Mouse (Mus musculus) CD4-positive helper T cell, adult 2 months (primary cell): ENCODE data around the gene Cdh15.

Source experiments
- DNase-seq: peaks from one replicate; pipeline ENCODE4 v3.0.0-alpha.2; 2012; ENCODE audit warnings: low read depth, missing footprints, low spot score

Cdh15 gene

DNA sequence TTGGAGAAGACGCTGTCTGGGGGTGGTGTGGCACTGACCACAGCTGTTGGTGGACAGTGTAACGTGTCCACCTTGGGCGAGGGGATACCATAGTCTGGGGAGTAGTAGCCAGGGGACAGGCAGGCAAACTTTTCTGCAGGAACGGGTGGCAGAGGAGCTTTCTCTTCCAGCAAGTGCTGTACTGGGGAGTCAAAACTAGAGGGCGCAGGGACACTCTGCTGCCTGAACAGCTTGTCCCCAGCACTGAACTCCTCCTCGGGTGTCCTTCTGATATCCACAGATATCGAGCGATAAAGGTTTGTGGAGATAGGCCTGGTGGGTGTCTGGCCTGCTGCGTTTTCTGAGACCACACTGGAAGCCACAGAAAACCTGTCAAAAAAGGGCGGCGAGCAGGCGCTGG is 43.7 kb downstream of the Cdh15 start:
- DNase-seq = no peak

DNA sequence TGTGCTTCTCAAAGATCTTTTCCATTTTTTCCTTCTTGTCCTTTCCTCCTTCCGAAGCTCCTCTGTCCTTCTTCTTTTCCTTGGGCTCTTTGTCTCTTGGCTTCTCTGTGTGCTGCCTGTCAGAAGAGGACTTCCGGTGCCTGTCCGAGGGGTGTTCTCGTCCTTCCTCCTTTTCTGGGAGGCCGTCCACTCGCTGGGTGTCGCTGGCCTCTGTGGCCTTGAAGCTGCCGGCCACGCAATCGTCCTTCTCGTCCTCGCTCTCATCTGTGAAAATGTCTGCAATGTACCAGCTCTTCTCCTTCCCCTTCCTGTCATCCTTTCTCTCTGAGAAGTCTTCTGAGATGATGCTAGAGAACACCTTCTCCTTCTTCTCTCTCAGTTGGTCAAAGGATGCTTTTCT is 45.7 kb downstream of the Cdh15 start:
- no peak for DNase-seq

DNA sequence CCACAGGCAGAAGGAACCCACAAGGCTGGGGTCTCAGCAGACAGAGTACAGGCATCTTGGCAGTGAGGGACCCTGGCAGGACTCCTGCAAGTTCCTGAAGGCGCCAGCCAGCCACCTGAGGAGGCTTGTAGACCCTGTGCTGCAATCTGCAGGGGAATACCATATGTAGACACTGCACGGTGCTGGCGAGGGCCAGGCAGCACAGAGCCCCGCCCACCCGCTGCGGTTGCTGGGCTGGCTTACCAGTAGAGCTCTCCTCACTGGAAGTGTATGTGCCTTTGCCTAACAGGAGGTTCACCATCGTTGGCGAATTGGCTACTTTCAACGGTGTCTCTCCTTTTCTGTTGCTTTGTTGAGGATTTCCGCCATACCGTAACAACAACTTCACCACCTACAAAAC is 48.6 kb downstream of the Cdh15 start:
- no peak for DNase-seq

GRCm38 (mm10) chr8:122897200-122897599 is 49.4 kb downstream of the Cdh15 start:
- DNase-seq = no peak

- no peak for DNase-seq
These were observed 50.3 kb downstream of the Cdh15 start for GRCm38 (mm10) chr8:122898018-122898417.

GRCm38 (mm10) chr8:122898473-122898872 is 50.7 kb downstream of the Cdh15 start:
- no peak for DNase-seq

DNA sequence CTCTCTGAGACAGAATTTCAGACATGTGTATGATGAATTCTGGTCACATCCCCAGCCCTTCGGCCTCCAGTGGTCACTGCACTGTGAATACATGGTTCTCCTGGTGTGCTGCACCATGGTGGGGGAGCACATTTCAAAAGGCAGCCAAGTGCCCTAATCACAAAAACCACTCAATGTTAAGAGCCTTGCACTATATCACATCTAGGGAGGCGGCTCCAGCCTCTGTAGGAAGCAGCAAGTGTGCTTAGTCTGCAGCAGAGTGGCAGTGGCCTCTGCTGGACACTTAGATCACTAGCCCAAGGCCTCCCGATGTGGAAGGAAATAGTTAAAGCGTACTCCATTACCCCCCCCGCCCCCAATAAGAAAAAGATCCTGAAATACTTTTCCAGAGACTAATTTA is 51.3 kb downstream of the Cdh15 start:
- DNase-seq = no peak

GRCm38 (mm10) chr8:122901476-122901875 is 53.7 kb downstream of the Cdh15 start:
- DNase-seq = no peak

GRCm38 (mm10) chr8:122901892-122902515 is 54.2 kb downstream of the Cdh15 start:
- no peak for DNase-seq

DNA sequence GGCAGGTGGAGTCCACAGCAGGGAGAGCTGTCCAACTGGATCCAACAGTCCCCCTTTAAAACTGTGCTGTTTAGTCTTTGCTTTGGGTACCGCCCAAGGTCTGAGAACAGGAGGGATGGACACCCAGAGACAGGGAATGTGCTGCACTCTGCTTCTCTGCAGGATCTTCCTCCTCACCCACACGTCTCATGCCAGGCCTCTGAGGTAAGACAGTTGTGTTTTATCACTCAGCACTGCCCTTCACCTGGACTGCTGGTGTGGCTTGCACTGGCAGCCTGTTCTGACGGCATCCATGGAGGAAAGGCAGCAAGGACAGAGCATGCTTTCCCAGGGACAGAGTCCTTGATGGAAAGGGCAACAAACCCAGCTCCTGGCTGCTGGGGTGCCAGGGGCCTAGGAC is 54.8 kb downstream of the Cdh15 start:
- no peak for DNase-seq

DNA sequence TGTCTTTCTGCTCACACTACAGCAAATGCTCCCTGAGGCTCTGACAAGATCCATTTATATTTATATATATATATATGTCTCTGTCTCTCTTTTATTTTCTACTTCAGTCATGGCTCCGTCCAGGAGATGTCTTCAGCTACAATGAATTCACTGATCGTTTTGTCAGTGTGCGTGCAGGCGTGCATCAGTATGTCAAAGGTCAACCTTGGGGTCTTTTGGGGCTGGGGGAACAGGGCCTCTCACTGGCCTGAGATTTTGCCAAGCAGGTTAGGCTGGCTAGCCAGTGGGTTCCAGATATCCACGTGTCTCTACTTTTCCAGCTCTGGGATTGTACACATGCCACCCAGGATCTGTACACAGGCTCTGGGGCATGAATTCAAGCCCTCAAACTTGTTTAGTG is 55.2 kb downstream of the Cdh15 start:
- no peak for DNase-seq

GRCm38 (mm10) chr8:122904496-122904895 is 56.7 kb downstream of the Cdh15 start:
- no peak for DNase-seq

GRCm38 (mm10) chr8:122905346-122905745 is 57.6 kb downstream of the Cdh15 start:
- DNase-seq = no peak

DNA sequence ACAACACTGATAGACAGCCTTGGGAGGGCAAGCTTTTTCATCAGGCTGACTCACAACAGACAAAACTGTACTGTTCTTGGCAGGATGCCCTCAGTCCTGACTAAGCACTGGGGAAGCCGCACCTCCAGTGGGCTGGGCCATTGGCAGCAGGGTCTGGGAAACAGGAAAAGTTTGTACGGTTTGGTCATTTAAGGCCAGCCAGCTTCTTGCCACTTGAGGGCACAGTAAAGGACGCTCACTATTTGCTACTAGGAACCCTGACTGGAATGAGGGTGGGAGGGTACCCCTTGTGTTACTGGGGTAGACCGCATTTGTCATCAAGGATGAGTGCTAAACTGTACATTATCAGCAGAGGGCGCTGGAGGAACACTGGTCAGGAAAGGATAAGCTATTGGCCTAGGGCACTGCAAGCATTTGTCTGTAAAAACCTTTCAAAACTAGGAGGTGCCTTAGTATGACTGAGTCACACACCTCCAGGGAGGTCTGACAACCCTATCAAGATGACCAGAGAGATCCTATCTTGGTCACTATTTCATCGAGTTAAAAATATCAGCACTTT is 58.8 kb downstream of the Cdh15 start:
- peak; percentile 83 for DNase-seq

DNA sequence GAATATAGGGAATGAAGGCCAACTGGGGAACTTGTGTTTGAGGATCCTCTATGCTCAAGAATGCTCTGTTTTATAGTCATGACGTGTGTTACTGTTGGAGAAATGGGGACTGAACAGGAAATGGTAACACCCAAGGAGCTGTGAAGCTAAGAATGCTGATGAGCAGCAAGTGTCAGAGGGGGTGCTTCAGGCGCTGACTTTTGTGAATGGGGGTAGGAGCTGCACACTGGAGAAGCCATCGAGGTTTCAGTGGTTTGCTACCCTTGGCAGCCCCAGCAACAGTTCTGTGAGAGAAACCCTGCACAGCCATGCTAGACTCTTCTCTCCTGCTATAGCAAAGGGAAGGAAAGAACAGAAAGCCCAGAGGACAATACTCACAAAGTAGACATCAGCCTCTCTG is 64.4 kb downstream of the Cdh15 start:
- peak; percentile 35 for DNase-seq

DNA sequence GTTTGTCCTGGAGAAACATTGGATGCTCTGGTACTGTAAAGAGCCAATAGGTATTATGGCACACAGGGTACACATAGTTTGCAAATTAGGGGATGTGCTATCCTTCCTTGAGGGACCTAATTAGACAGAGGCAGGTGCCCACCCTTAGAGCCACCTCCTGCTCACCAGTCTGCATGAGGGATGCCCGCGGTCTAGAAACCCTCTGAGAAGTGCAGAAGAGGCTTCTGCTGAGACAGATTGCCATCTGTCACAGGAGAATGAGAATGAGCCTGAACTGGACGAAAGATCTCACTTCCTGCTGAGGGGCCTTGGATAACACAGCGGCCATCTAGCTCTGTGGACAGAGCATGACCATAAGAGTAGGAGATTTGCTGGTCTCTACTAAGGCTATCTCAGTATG is 65.1 kb downstream of the Cdh15 start:
- DNase-seq = no peak

DNA sequence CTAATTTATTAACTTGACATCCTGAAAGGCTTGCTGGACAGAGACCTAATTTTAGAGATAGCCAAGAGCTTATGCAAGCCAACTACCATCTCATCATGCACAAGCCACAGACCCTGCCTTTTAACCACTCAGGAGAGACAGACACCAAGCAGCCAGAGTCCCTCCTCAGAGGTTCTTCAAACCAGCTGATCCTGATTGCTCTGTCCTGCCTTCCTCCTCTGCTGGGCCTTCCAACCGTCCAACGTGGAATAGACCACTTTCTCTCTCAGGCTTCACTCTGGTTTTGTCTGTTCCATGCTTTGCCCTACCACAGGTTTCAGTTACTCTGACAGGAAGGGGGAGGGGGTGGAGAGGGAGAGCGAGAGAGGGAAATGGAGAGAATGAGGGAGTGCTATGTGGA is 69.0 kb downstream of the Cdh15 start:
- no peak for DNase-seq
